Mouse (Mus musculus) forebrain, embryonic 10.5 days (tissue): ENCODE measurements around the gene Tm7sf3. TPM values are rescaled to one million over a fixed set of nuclear protein-coding genes. Genes with fewer than 3 reads are reported as not detected.
"Not testable (repeated sequence)": the region's sequence is repeated elsewhere in the genome, so short reads cannot be mapped to it uniquely, and the experiment has no call there.

Source experiments
- DNase-seq: peaks from one replicate; pipeline ENCODE4 v3.0.0-alpha.2; 2017; ENCODE audit warnings: low spot score; ENCODE audit errors: extremely low spot score
- H3K27ac ChIP-seq: fragments of 300-500 bp; sonication (generic); 2 replicates; pipeline ENCODE4 v1.5.1; 2016; ENCODE audit warnings: mild to moderate bottlenecking
- H3K27me3 ChIP-seq: fragments of 300-500 bp; sonication (generic); 2 replicates; pipeline ENCODE4 v1.6.1; 2016; ENCODE audit warnings: mild to moderate bottlenecking; ENCODE audit not compliant: poor library complexity, severe bottlenecking
- H3K36me3 ChIP-seq: fragments of 300-500 bp; sonication (generic); replicated peaks from 2 replicates; pipeline ENCODE4 v1.6.1; 2016; ENCODE audit warnings: mild to moderate bottlenecking, moderate library complexity
- H3K4me1 ChIP-seq: fragments of 300-500 bp; sonication (generic); 2 replicates; pipeline ENCODE4 v1.6.1; 2016
- H3K4me3 ChIP-seq: fragments of 300-500 bp; sonication (generic); 2 replicates; pipeline ENCODE4 v1.5.1; 2016; ENCODE audit warnings: mild to moderate bottlenecking, moderate library complexity
- H3K9me3 ChIP-seq: fragments of 300-500 bp; sonication (generic); 2 replicates; pipeline ENCODE4 v1.6.1; 2016; ENCODE audit warnings: mild to moderate bottlenecking, moderate library complexity
- WGBS: fragments of 180-500 bp; shearing (Covaris S2); methylation state at CpG from one replicate; pipeline ENCODE4 v1.1.7; 2016; 5-methylcytosine and 5-hydroxymethylcytosine counted together
- polyA plus RNA-seq: library from polyadenylated mRNA; unstranded; fragments of >200 nt; fragmentation: Nextera tagmentation; extraction: Ambion mirVana; gene quantifications from 2 replicates; pipeline ENCODE4 v1.2.1, GENCODE M21; 2016

The Tm7sf3 gene
- polyA plus RNA-seq, 1 experiment from 2014 or later, result 25.7 TPM

GRCm38 (mm10) chr6:146580381-146580926, 62.2 kb downstream of the Tm7sf3 start:
- Histone ChIP-seq H3K36me3 (peaks cover 8% of the 10 kb centered on the region), H3K9me3 (no peaks in the 10 kb centered on the region), H3K27ac (no peak overlapping the region), H3K4me3 (no peak overlapping the region), H3K4me1 (peaks cover 30% of the 10 kb centered on the region), H3K27me3 (no peaks in the 10 kb centered on the region)
- WGBS, result 61% methylated on average over 2 of the region's 2 CpGs
- DNase-seq, result no peak

- Histone ChIP-seq H3K27ac (peak overlapping the region; percentile 98), H3K4me1 (peaks cover 38% of the 10 kb centered on the region), H3K4me3 (peak overlapping the region; percentile 96), H3K27me3 (no peaks in the 10 kb centered on the region), H3K9me3 (no peaks in the 10 kb centered on the region), H3K36me3 (peaks cover 12% of the 10 kb centered on the region)
- 23% methylated on average over 7 of the region's 7 CpGs for WGBS
- DNase-seq, result no peak
Observed at GRCm38 (mm10) chr6:146578586-146578985, 64.0 kb downstream of the Tm7sf3 start.

- H3K9me3 ChIP-seq, result no peaks in the 10 kb centered on the region
- peaks cover 38% of the 10 kb centered on the region for H3K4me1 ChIP-seq
- H3K4me3 ChIP-seq, result peak overlapping the region; percentile 96
- WGBS, result under 1% methylated on average over 22 of the region's 22 CpGs
- H3K27me3 ChIP-seq, result no peaks in the 10 kb centered on the region
- no peak for DNase-seq
- H3K27ac ChIP-seq, result peak overlapping the region; percentile 98
- H3K36me3 ChIP-seq, result peaks cover 12% of the 10 kb centered on the region
Observed at GRCm38 (mm10) chr6:146578111-146578531, 64.5 kb downstream of the Tm7sf3 start.

DNA sequence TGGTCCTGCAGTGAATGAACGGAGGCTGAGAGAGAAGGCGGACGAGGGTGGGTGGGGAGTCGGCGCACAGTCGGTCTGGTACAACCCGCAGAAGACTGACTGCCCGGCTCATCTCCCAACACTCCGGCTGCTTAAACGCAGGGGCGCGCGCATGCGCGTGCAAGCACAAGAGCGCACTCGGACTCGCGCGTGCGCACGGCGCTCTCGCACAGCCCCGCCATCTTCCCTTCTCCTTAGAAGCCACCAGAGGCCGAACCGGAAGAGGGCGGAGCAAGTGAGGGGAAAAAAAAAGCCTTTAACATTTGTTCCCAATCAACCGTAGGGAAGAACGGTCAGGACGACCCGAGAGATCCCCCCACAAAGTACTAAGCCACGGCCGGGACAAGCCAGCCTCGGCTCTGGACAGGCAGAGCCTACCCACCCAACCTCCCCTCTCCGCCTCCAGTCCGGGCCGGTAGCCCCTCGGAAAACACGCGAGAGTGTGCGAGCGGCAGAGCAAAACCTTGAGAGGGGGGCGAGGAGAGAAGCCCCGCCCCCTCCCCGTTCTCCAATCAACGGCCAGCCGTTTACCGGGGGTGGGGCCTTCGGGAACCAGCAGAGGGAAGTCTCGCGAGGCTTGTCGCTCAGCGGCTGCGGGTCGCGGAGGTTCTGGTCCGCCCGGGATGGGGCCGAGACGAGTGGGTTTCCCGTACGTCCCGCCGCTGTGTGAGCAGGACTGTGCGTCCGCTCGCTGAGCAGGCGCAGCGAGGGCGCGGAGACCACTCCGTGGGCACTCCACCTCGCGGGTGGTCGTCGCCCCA, 65.1 kb downstream of the Tm7sf3 start, which contains the start of gene Ints13:
Gene Ints13 (minus strand): TSS at position 526 of the 800 bp plus-strand sequence.
- under 1% methylated on average over 77 of the region's 77 CpGs for WGBS
- DNase-seq, result peak; percentile 94
- Histone ChIP-seq H3K4me1 (peaks cover 38% of the 10 kb centered on the region), H3K4me3 (peak within 1 kb of the TSS; percentile 96), H3K27ac (peak within 1 kb of the TSS; percentile 98), H3K27me3 (no peaks in the 10 kb centered on the region), H3K9me3 (no peaks in the 10 kb centered on the region), H3K36me3 (peaks cover 14% of the 10 kb centered on the region)

GRCm38 (mm10) chr6:146576903-146577302, 65.7 kb downstream of the Tm7sf3 start, which contains the start of gene Fgfr1op2:
Fgfr1op2 (plus strand) TSS chr6:146577203.
- Histone ChIP-seq H3K36me3 (peaks cover 20% of the 10 kb centered on the region), H3K4me1 (peaks cover 38% of the 10 kb centered on the region), H3K27ac (peak within 1 kb of the TSS; percentile 98), H3K27me3 (no peaks in the 10 kb centered on the region), H3K4me3 (peak within 1 kb of the TSS; percentile 96), H3K9me3 (no peaks in the 10 kb centered on the region)
- no peak for DNase-seq
- 2% methylated on average over 13 of the region's 13 CpGs for WGBS

DNA sequence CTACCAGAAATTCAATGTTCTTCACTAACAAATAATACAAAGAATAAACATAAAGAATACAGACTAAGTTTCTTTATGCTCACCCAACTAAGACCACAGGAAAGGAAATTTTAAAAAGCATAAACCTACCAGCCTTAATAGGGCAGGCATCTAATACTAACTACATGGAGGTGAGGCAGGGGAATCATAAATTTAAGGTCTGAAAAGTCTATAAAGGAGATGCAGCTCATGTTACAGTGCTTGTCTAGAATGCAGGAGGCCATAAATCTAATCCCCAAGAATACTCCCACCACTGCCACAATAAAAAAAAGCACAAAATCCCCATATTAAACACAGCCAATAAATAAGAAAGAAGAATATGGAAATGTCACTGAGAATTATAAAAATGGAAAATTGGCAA, 70.6 kb downstream of the Tm7sf3 start:
- Histone ChIP-seq H3K4me3 (no peak overlapping the region), H3K9me3 (no peaks in the 10 kb centered on the region), H3K27me3 (no peaks in the 10 kb centered on the region), H3K4me1 (peaks cover 22% of the 10 kb centered on the region), H3K27ac (no peak overlapping the region), H3K36me3 (peaks cover 48% of the 10 kb centered on the region)
- no peak for DNase-seq

DNA sequence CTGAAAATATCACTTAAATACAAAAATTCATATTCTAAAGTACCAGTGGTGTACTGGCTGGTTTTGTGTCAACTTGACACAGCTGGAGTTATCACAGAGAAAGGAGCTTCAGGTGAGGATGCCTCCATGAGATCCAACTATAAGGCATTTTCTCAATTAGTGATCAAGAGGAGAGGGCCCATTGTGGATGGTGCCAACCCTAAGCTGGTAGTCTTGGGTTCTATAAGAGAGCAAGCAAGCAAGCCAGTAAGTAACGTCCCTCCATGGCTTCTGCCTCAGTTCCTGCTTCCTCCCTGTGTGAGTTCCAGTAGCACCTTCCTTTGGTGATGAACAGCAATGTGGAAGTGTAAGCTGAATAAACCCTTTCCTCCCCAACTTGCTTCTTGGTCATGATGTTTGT, 80.2 kb downstream of the Tm7sf3 start:
- H3K27ac ChIP-seq, H3K27me3 ChIP-seq, H3K4me3 ChIP-seq, H3K9me3 ChIP-seq, DNase-seq, H3K4me1 ChIP-seq: not testable (repeated sequence)
- WGBS, result 88% methylated on average over 1 of the region's 1 CpGs
- H3K36me3 ChIP-seq, result peaks cover 91% of the 10 kb centered on the region

Other genes starting within 250 kb of the Tm7sf3 start
- 3.2 and 4.1 TPM in 2 replicates for gene Itpr2, start 140.6 kb downstream of the Tm7sf3 start, polyA plus RNA-seq
- 81.8 and 82.8 TPM in 2 replicates for gene Fgfr1op2, start 65.6 kb downstream of the Tm7sf3 start, polyA plus RNA-seq
- gene Ints13, start 65.0 kb downstream of the Tm7sf3 start, polyA plus RNA-seq, result 92.7 and 94.3 TPM in 2 replicates
- 128 and 133 TPM in 2 replicates for gene Med21, start 277 bp downstream of the Tm7sf3 start, polyA plus RNA-seq
- gene Stk38l, start 82.2 kb upstream of the Tm7sf3 start, polyA plus RNA-seq, result 21.2 and 22.1 TPM in 2 replicates
- 1.4 and 2.2 TPM in 2 replicates for gene Arntl2, start 153.2 kb upstream of the Tm7sf3 start, polyA plus RNA-seq
- gene Smco2, start 207.3 kb upstream of the Tm7sf3 start, polyA plus RNA-seq, result not detected in 2 replicates
- 30.0 and 32.5 TPM in 2 replicates for gene Ppfibp1, start 245.7 kb upstream of the Tm7sf3 start, polyA plus RNA-seq